Mouse (Mus musculus): ENCODE measurements around the gene Tiprl. TPM values are rescaled to one million over a fixed set of nuclear protein-coding genes. Genes with fewer than 3 reads are reported as not detected.

The Tiprl gene
- 96.8 and 110 TPM in 2 replicates for polyA plus RNA-seq (2014; fragmentation: Nextera tagmentation; extraction: Ambion mirVana)

- Histone ChIP-seq H3K4me1 (ENCODE audit: control insufficient read depth, insufficient read depth, low read length) (peaks cover 4% of the 10 kb centered on the region), H3K27ac (ENCODE audit: low read depth, low read length) (peak within 1 kb of the TSS; percentile 76), H3K27me3 (ENCODE audit: control insufficient read depth, insufficient read depth, low read length) (no peaks in the 10 kb centered on the region), H3K36me3 (ENCODE audit: control insufficient read depth, insufficient read depth, low read length) (no peaks in the 10 kb centered on the region), H3K9ac (ENCODE audit: low read length) (peak within 1 kb of the TSS; percentile 73), H3K4me3 (ENCODE audit: low read depth, low read length) (peak within 1 kb of the TSS; percentile 65), H3K9me3 (ENCODE audit: control insufficient read depth, low read length) (no peaks in the 10 kb centered on the region), H3K4me2 (ENCODE audit: low read depth) (peak within 1 kb of the TSS; percentile 70)
- DNase-seq (ENCODE audit: low spot score): peak; percentile 96
- ATAC-seq (ENCODE audit: insufficient read depth, low FRiP score, low TSS enrichment): peak; percentile 99
- under 1% methylated on average over 76 of the region's 76 CpGs for WGBS
Measured at GRCm38 (mm10) chr1:165236321-165237298, at the start of gene Tiprl. TSS of gene Tiprl (minus strand) at chr1:165236996.

DNA sequence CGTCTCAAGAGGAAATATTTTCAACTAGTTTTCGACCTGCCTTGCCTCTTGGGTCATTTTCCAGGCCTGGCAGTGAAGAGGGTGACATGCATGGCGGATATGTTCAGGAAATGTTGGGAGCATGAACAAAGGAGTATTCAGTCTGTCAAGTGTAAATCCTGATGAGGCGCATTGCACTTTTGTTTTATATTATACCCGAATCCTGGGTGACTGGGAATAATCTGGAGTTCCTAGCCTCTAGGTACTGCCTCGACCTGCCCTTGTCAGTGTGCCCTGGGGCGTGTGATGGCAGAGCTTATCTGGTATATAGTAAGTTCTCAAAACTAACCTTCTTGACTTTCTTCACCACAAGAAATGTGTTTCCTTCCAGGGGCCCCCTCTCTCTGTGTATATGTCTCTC lies 47.3 kb upstream of the Tiprl start:
- ATAC-seq (ENCODE audit: insufficient read depth, low FRiP score, low TSS enrichment) (no peak), DNase-seq (ENCODE audit: low spot score) (no peak)
- Histone ChIP-seq H3K27me3 (ENCODE audit: control insufficient read depth, insufficient read depth, low read length) (no peaks in the 10 kb centered on the region), H3K36me3 (ENCODE audit: control insufficient read depth, insufficient read depth, low read length) (no peaks in the 10 kb centered on the region), H3K27ac (ENCODE audit: low read depth, low read length) (no peak overlapping the region), H3K9ac (ENCODE audit: low read length) (no peak overlapping the region), H3K9me3 (ENCODE audit: control insufficient read depth, low read length) (no peaks in the 10 kb centered on the region), H3K4me3 (ENCODE audit: low read depth, low read length) (no peak overlapping the region), H3K4me2 (ENCODE audit: low read depth) (no peak overlapping the region), H3K4me1 (ENCODE audit: control insufficient read depth, insufficient read depth, low read length) (peaks cover 12% of the 10 kb centered on the region)
- WGBS: 71% methylated on average over 7 of the region's 7 CpGs

DNA sequence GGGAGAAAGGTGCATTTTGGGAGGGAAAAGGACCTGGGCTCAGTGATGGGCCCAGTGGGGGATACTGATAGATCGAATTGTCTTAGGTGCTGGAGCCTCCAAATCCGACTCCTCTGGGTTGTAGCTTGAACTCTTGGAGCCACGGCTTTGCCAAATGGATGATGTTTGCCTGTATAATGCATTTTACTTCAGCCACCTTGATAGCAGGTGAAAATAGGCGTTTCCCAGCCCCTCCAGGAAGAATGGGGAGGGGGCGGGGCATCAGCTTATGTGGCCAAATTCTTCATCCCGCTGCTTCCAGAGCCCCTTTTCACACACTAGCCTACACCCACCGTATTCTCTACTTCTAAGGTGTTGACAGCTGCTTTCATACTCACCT lies 46.2 kb upstream of the Tiprl start:
- no peaks in the 10 kb centered on the region for H3K27me3 ChIP-seq (ENCODE audit: control insufficient read depth, insufficient read depth, low read length)
- peak overlapping the region; percentile 90 for H3K9ac ChIP-seq (ENCODE audit: low read length)
- peaks cover 12% of the 10 kb centered on the region for H3K4me1 ChIP-seq (ENCODE audit: control insufficient read depth, insufficient read depth, low read length)
- H3K27ac ChIP-seq (ENCODE audit: low read depth, low read length): no peak overlapping the region
- 19% methylated on average over 7 of the region's 7 CpGs for WGBS
- DNase-seq (ENCODE audit: low spot score) (peak; percentile 32), ATAC-seq (ENCODE audit: insufficient read depth, low FRiP score, low TSS enrichment) (no peak)
- H3K4me2 ChIP-seq (ENCODE audit: low read depth): peak overlapping the region; percentile 84
- no peaks in the 10 kb centered on the region for H3K36me3 ChIP-seq (ENCODE audit: control insufficient read depth, insufficient read depth, low read length)
- no peaks in the 10 kb centered on the region for H3K9me3 ChIP-seq (ENCODE audit: control insufficient read depth, low read length)
- peak overlapping the region; percentile 80 for H3K4me3 ChIP-seq (ENCODE audit: low read depth, low read length)

DNA sequence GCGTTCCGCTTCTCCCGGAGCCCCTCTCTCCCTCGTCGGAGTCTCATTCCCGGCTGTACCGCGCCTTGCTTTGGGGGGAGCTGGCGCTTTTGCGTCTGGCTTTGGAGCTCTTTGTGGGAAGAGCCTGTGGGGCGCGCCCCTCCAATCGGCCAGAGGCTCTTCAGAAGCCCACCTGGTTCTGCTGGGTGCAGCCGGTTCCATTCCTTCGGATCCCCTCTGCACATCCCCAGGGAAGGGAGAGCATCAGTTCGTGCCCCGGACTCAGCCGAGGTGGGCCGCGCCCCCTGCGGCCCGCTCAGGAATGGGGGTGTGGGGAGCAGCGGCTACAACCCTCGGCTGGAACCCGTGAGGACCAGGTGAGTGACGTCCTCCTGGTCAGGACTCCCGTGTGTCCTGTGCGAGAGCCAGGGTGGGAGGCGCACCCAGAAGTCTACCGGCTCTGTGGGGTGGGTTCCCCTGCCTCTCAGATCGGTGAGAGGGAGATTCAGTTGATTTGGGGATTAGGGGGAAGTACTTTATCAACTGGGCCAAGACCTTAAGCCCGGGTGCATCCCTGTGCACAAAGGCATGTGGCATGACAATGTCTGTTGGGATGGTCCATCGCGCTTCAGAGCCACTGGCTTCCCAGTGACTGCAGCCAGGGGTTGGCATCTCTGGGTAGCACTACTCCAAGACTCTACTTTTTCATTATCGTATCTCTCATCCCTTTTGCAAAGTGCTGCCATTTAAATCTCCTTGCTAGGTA lies 45.6 kb upstream of the Tiprl start:
- Histone ChIP-seq H3K9me3 (ENCODE audit: control insufficient read depth, low read length) (no peaks in the 10 kb centered on the region), H3K4me1 (ENCODE audit: control insufficient read depth, insufficient read depth, low read length) (peaks cover 12% of the 10 kb centered on the region), H3K27ac (ENCODE audit: low read depth, low read length) (peak overlapping the region; percentile 88), H3K36me3 (ENCODE audit: control insufficient read depth, insufficient read depth, low read length) (no peaks in the 10 kb centered on the region), H3K27me3 (ENCODE audit: control insufficient read depth, insufficient read depth, low read length) (no peaks in the 10 kb centered on the region), H3K4me2 (ENCODE audit: low read depth) (peak overlapping the region; percentile 84), H3K9ac (ENCODE audit: low read length) (peak overlapping the region; percentile 90), H3K4me3 (ENCODE audit: low read depth, low read length) (peak overlapping the region; percentile 80)
- DNase-seq (ENCODE audit: low spot score): no peak
- WGBS: under 1% methylated on average over 35 of the region's 35 CpGs
- peak; percentile 70 for ATAC-seq (ENCODE audit: insufficient read depth, low FRiP score, low TSS enrichment)

GRCm38 (mm10) chr1:165281351-165282221 lies 44.8 kb upstream of the Tiprl start:
- DNase-seq (ENCODE audit: low spot score) (peak; percentile 81), ATAC-seq (ENCODE audit: insufficient read depth, low FRiP score, low TSS enrichment) (peak; percentile 82)
- no peaks in the 10 kb centered on the region for H3K36me3 ChIP-seq (ENCODE audit: control insufficient read depth, insufficient read depth, low read length)
- H3K9me3 ChIP-seq (ENCODE audit: control insufficient read depth, low read length): no peaks in the 10 kb centered on the region
- peak overlapping the region; percentile 80 for H3K4me3 ChIP-seq (ENCODE audit: low read depth, low read length)
- WGBS: under 1% methylated on average over 47 of the region's 71 CpGs
- H3K9ac ChIP-seq (ENCODE audit: low read length): peak overlapping the region; percentile 90
- no peaks in the 10 kb centered on the region for H3K27me3 ChIP-seq (ENCODE audit: control insufficient read depth, insufficient read depth, low read length)
- peaks cover 12% of the 10 kb centered on the region for H3K4me1 ChIP-seq (ENCODE audit: control insufficient read depth, insufficient read depth, low read length)
- H3K4me2 ChIP-seq (ENCODE audit: low read depth): peak overlapping the region; percentile 84
- H3K27ac ChIP-seq (ENCODE audit: low read depth, low read length): peak overlapping the region; percentile 88

GRCm38 (mm10) chr1:165280741-165281140 lies 43.9 kb upstream of the Tiprl start:
- WGBS: 25% methylated on average over 10 of the region's 10 CpGs
- Histone ChIP-seq H3K4me2 (ENCODE audit: low read depth) (peak overlapping the region; percentile 84), H3K4me1 (ENCODE audit: control insufficient read depth, insufficient read depth, low read length) (peaks cover 12% of the 10 kb centered on the region), H3K36me3 (ENCODE audit: control insufficient read depth, insufficient read depth, low read length) (no peaks in the 10 kb centered on the region), H3K27me3 (ENCODE audit: control insufficient read depth, insufficient read depth, low read length) (no peaks in the 10 kb centered on the region), H3K27ac (ENCODE audit: low read depth, low read length) (peak overlapping the region; percentile 88; the same call in 1 of the 2 replicates), H3K4me3 (ENCODE audit: low read depth, low read length) (peak overlapping the region; percentile 80), H3K9ac (ENCODE audit: low read length) (peak overlapping the region; percentile 90), H3K9me3 (ENCODE audit: control insufficient read depth, low read length) (no peaks in the 10 kb centered on the region)
- no peak for DNase-seq (ENCODE audit: low spot score)
- no peak for ATAC-seq (ENCODE audit: insufficient read depth, low FRiP score, low TSS enrichment)

DNA sequence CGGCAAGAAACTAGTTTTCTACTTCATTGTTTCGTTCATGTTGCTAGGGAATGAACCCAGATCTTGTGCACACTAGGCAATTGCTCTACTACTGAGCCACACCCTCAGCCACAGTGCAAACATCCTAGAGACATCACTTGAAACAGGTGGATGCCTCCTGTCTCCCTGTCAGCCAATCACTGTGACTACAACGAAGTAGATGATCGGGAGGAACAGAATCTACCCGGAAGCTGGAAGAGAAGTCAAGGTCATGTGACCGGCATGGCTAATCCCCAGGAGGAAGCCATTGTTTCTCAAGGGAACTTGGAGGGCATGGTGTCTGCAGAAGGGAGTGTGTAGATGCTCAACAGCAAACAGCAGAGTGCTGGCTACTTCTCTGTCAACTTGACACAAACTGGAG lies 38.1 kb upstream of the Tiprl start:
- no peak overlapping the region for H3K4me2 ChIP-seq (ENCODE audit: low read depth)
- no peak overlapping the region for H3K4me3 ChIP-seq (ENCODE audit: low read depth, low read length)
- H3K27me3 ChIP-seq (ENCODE audit: control insufficient read depth, insufficient read depth, low read length): no peaks in the 10 kb centered on the region
- no peaks in the 10 kb centered on the region for H3K36me3 ChIP-seq (ENCODE audit: control insufficient read depth, insufficient read depth, low read length)
- WGBS: 88% methylated on average over 6 of the region's 6 CpGs
- ATAC-seq (ENCODE audit: insufficient read depth, low FRiP score, low TSS enrichment) (no peak), DNase-seq (ENCODE audit: low spot score) (no peak)
- no peak overlapping the region for H3K27ac ChIP-seq (ENCODE audit: low read depth, low read length)
- no peak overlapping the region for H3K9ac ChIP-seq (ENCODE audit: low read length)
- H3K4me1 ChIP-seq (ENCODE audit: control insufficient read depth, insufficient read depth, low read length): no peaks in the 10 kb centered on the region
- H3K9me3 ChIP-seq (ENCODE audit: control insufficient read depth, low read length): no peaks in the 10 kb centered on the region

GRCm38 (mm10) chr1:165252027-165252671 lies 15.4 kb upstream of the Tiprl start:
- ATAC-seq (ENCODE audit: insufficient read depth, low FRiP score, low TSS enrichment) (no peak), DNase-seq (ENCODE audit: low spot score) (peak; percentile 62)
- Histone ChIP-seq H3K36me3 (ENCODE audit: control insufficient read depth, insufficient read depth, low read length) (no peaks in the 10 kb centered on the region), H3K27ac (ENCODE audit: low read depth, low read length) (no peak overlapping the region), H3K9me3 (ENCODE audit: control insufficient read depth, low read length) (no peaks in the 10 kb centered on the region), H3K4me3 (ENCODE audit: low read depth, low read length) (no peak overlapping the region), H3K27me3 (ENCODE audit: control insufficient read depth, insufficient read depth, low read length) (no peaks in the 10 kb centered on the region), H3K9ac (ENCODE audit: low read length) (no peak overlapping the region), H3K4me1 (ENCODE audit: control insufficient read depth, insufficient read depth, low read length) (no peaks in the 10 kb centered on the region), H3K4me2 (ENCODE audit: low read depth) (no peak overlapping the region)
- 46% methylated on average over 11 of the region's 11 CpGs for WGBS
